Mouse (Mus musculus): ENCODE measurements around the gene Mbd4.
A peak's percentile ranks its signal among the peaks of the same experiment; 100 is the strongest.
"Not testable (repeated sequence)": the region's sequence is repeated elsewhere in the genome, so short reads cannot be mapped to it uniquely, and the experiment has no call there.

Mbd4 gene

GRCm38 (mm10) chr6:115853091-115853813 is at the start of gene Mbd4, which contains the start of gene Ift122:
TSS of gene Mbd4 (minus strand) at chr6:115853371.
TSS of gene Ift122 (plus strand) at chr6:115853470.
- peak; percentile 95 to 96 for DNase-seq (ENCODE audit: low read depth in 1 of 2, low spot score in 2 of 2)

GRCm38 (mm10) chr6:115902545-115902944 is 49.4 kb upstream of the Mbd4 start:
- DNase-seq (ENCODE audit: low read depth in 1 of 2, low spot score in 2 of 2) = no peak

- DNase-seq (ENCODE audit: low read depth in 1 of 2, low spot score in 2 of 2) = no peak
Measured at GRCm38 (mm10) chr6:115901489-115901931, 48.3 kb upstream of the Mbd4 start.

- DNase-seq (ENCODE audit: low read depth in 1 of 2, low spot score in 2 of 2) = peak; percentile 52 to 67
Measured at GRCm38 (mm10) chr6:115901062-115901461, 47.9 kb upstream of the Mbd4 start.

DNA sequence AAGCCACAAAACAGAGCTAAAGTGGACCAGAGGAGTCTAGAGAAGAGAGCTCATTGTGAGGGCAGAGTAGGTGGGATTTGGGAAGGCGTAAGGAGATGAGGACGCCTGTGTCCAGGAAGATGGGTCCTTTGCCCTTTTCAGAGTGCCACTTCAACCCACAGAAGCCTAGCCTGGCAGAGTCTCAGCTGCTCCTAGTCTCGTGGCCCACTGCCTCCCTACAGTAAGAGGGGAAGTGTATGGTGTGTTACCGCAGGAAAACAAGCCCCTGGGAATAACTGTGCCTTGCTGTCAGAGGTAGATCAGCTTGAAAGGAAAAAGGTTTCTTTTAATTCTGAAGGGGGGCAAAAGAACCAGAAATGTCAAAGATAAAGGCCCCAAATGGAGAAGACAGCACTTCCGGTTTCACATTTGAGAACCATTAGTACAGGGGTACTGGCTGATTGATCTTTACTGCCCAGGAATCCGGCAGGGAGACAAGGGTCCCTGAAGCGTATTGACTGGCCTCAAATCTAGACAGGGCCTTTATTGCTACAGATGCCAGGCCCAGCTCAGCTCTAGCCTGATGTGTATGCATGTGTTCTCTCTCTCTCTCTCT is 44.9 kb upstream of the Mbd4 start:
- no peak for DNase-seq (ENCODE audit: low read depth in 1 of 2, low spot score in 2 of 2)

DNA sequence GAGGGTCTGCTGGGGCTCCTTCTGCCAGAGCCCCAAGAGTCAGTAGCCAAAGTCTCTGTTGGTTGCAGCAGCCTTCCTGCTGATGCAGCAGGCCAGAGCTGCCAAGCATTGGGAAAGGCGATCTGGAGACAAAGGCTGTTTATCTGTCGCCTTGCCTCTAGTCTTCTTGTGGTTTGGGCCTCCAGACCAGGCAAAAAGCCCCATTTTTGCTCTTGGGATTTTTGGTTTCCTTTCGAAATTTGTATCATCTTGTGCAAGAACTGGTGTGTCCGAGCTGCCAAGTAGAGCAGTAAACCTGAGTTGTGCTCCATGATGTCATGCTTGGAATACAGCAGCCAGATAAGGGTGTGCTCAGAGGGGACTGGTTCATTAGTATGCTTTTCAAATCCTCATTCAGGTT is 43.9 kb upstream of the Mbd4 start:
- peak in 1 of 2 experiments; percentile 12 for DNase-seq (ENCODE audit: low read depth in 1 of 2, low spot score in 2 of 2)

GRCm38 (mm10) chr6:115896346-115896745 is 43.2 kb upstream of the Mbd4 start:
- no peak for DNase-seq (ENCODE audit: low read depth in 1 of 2, low spot score in 2 of 2)

- no peak for DNase-seq (ENCODE audit: low read depth in 1 of 2, low spot score in 2 of 2)
Measured at GRCm38 (mm10) chr6:115892363-115892762, 39.2 kb upstream of the Mbd4 start.

DNA sequence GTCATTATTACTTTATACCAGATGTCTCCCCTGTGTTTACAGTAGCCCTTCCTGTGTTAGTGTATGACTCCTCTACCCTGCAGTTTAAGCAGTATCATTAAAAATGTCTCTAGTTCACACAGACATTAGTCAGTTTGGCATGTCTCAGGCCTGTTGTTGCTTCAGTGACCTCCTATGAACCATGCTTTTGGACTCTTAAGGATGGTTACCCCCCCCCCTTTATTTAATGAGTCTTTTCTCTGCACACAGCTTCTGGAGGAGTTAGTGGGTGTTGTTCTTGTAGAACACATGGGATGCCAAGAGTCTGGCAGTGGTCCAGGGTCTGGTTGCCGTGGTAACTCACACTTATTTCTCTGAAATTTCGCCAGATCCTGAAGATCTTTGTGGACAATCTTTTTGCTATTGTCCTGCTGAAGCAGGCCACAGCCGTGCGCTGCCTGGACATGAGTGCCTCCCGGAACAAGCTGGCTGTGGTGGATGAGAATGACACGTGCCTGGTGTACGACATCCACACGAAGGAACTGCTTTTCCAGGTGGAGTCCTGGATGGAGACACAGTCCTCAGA is 38.4 kb upstream of the Mbd4 start:
- no peak for DNase-seq (ENCODE audit: low read depth in 1 of 2, low spot score in 2 of 2)

DNA sequence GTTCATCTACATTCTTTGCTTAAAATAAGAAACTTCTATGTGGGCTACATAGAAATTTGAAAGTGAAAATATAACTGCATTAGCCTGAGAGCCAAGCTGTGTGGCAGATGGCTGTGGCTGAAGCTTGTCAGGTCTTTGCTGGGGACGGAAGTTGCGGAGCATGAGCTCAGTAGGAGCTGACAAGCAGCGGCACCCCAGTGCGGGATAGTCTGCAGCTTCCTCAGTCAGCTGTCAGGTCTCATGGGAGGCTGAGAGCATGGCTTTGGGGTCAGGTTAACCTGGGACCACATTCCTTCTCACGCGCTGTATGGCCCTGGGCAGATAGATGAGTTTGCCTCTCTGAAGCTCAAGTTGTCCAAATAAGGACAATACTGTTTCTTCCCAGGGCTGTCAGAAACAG is 37.9 kb upstream of the Mbd4 start:
- no peak for DNase-seq (ENCODE audit: low read depth in 1 of 2, low spot score in 2 of 2)

DNA sequence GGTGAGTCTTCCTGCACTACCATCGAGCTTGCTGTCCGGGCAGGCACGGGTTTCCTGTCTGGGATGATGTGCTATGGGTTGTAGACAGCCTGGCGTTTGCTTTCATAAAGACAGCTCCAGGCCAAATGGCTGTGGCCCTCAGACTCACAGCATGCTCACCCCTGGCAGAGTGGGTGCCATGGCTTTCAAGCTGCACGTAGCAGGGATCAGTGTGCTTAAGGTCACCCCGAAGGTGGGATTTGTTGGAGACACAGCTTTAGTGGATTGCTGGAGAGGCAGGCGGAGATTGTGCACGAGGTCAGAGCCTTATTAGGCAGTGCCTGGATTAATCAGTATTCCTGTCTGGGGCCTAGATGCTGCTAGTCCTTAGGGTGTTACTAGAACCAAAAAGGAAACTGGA is 37.4 kb upstream of the Mbd4 start:
- DNase-seq (ENCODE audit: low read depth in 1 of 2, low spot score in 2 of 2) = no peak

DNA sequence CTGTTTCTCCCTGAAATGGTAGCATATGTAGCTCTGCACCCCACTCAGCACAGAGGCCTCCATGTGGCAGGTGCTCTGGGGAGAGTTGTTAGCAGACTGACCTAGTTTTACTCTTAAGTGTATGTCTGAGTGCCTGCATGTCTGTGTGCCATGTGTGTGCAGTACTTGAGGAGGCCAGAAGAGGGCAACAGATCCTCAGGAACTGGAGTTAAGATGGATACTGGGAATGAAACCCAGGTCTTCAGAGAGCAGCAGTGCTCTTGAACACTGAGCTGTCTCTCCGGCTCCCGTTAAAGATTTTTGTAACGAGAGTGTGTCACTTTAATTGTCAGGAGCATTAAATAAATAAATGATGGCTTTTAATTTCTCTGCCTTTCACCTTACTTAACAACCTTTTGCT is 35.1 kb upstream of the Mbd4 start:
- peak in 1 of 2 experiments; percentile 10 for DNase-seq (ENCODE audit: low read depth in 1 of 2, low spot score in 2 of 2)

GRCm38 (mm10) chr6:115886894-115887293 is 33.7 kb upstream of the Mbd4 start:
- DNase-seq (ENCODE audit: low read depth in 1 of 2, low spot score in 2 of 2) = peak in 1 of 2 experiments; percentile 9

GRCm38 (mm10) chr6:115884018-115884417 is 30.8 kb upstream of the Mbd4 start:
- no peak for DNase-seq (ENCODE audit: low read depth in 1 of 2, low spot score in 2 of 2)

- DNase-seq (ENCODE audit: low read depth in 1 of 2, low spot score in 2 of 2) = no peak
Measured at GRCm38 (mm10) chr6:115880751-115881150, 27.6 kb upstream of the Mbd4 start.

DNA sequence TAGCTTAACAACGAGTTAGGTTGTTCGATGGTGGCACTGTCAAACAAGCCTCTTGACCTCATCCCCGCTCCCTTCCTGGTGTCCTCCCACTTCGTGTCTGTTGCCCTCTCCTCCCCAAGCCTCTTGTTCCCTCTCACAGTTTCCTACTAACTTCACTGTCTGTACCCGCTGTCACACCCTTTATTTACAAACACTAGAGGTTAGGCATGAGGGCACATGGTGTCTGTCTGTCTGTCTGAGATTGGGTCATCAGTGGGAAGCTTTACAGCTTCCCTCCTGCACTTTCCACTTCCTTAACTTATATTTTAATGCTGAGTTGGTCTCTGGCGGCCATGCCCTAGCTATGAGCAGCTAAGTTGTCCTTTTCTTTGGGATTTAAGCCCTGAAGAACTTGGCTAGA is 26.6 kb upstream of the Mbd4 start:
- DNase-seq (ENCODE audit: low read depth in 1 of 2, low spot score in 2 of 2) = no peak

GRCm38 (mm10) chr6:115878694-115879093 is 25.5 kb upstream of the Mbd4 start:
- DNase-seq (ENCODE audit: low read depth in 1 of 2, low spot score in 2 of 2) = no peak

DNA sequence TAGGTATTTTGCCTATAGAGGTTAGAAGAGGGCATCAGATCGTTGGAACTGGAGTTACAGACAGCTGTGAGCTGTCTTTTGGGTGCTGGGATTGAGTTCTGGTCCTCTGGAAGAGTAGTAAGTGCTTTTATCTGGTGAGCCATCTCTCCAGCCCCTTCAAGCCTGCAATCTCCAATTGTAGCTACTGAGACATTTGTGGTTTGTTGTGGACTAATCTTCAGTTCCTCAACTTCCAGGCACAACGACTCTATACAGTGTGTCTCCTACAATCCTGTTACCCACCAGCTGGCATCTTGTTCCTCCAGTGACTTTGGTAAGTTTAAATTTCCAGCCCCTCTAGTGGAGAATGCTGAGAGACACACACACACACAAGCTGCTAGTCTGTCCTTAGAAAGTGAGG is 24.1 kb upstream of the Mbd4 start:
- DNase-seq (ENCODE audit: low read depth in 1 of 2, low spot score in 2 of 2) = no peak

GRCm38 (mm10) chr6:115871318-115871717 is 18.1 kb upstream of the Mbd4 start:
- DNase-seq (ENCODE audit: low read depth in 1 of 2, low spot score in 2 of 2) = not testable (repeated sequence)

GRCm38 (mm10) chr6:115867157-115867556 is 14.0 kb upstream of the Mbd4 start:
- not testable (repeated sequence) for DNase-seq (ENCODE audit: low read depth in 1 of 2, low spot score in 2 of 2)

GRCm38 (mm10) chr6:115865246-115865645 is 12.1 kb upstream of the Mbd4 start:
- no peak for DNase-seq (ENCODE audit: low read depth in 1 of 2, low spot score in 2 of 2)

- no peak for DNase-seq (ENCODE audit: low read depth in 1 of 2, low spot score in 2 of 2)
Measured at GRCm38 (mm10) chr6:115863340-115863841, 10.2 kb upstream of the Mbd4 start.

All from monocyte, adult 2 months (primary cell).